17 mouse cellular contexts compared by ENCODE assay signal in the genomic region with DNA sequence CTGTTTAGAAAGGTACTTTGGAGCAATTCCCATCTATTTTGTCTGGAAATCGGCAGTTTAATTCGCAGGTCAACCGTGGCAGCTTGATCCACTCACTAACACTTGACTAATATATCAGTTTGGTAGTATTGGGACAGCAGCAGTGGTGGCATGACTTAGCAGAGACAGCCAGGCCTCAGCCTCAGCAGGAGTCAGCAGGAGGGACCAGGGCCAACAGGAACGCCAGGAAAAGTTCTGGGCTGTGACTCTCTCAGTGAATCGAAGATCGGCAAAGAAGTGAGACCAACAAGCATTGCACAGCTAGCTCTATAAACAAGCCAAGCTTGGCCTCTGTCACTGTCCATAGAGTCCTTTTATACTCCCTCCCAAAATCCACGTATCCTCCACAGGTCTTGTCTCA.
"Had no signal": no experiment of that assay in that cellular context is flagged by ENCODE, and none has a peak within 500 bp of the region (broad histone marks: within the 10 kb centered on the region; RNA-seq: fewer than 3 reads in every experiment).

No protein-coding gene starts in this region.

- DNase-seq: gastrocnemius, adult 2 months; gastrocnemius, postnatal 10 days; gastrocnemius, postnatal 25 days; heart, adult 18-20 months; heart, postnatal 10 days; heart, postnatal 4 days; kidney, adult 18-20 months; kidney, adult 8-10 months; kidney, postnatal 10 days; kidney, postnatal 25 days; kidney, postnatal 4 days; liver; liver, embryonic 13.5 days had no signal

- ATAC-seq: hindbrain, embryonic 16.5 days; inflammation-experienced regulatory T-cells, adult 6 months; intestine, embryonic 15.5 days; intestine, postnatal 0 days had no signal
